Mouse (Mus musculus): ENCODE results near the gene Bbs1.
A peak's percentile ranks its signal among the peaks of the same experiment; 100 is the strongest.
"Not testable (repeated sequence)": the region's sequence is repeated elsewhere in the genome, so short reads cannot be mapped to it uniquely, and the experiment has no call there.

The Bbs1 gene

DNA sequence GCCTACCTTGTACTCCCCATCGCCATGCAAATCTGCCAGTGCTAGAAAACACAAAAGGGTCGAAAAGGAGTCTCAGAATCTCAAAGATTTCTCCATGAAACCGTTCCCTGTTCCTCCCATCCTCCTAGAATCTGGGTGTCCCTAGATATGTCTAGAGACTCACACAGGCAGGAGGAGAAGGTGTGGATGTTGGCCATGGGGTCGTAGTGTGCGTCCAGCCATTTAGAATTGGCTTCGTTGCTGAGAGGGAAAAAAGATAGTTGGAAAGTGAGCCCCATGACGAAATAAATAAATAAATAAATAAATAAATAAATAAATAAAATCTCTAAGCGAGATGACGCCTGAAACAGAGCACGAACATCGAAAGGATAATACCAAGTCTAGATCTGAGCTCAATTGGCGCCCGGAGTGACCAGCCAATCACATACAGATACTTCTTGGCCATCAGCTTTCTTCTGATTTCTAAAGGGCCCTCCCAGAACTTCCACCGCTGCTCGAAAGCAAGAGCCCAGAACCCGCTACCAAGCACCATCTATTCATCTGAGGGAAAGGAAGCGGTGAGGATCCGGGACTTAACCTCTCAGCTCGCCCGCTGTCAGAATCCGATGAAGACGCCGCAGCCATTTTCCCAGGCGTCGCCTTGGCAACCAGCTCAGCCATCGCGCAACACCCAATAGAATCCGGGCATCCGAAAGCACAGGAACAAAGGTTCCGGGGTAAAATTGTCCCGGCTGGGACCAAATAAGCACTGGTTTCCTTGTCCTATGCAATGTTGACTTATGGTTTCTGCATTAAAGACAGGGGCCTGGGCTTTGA lies at the start of gene Bbs1:
Bbs1 (minus strand) TSS at position 650 of the 816 bp plus-strand sequence.
- DNase-seq, result peak; percentile 87

DNA sequence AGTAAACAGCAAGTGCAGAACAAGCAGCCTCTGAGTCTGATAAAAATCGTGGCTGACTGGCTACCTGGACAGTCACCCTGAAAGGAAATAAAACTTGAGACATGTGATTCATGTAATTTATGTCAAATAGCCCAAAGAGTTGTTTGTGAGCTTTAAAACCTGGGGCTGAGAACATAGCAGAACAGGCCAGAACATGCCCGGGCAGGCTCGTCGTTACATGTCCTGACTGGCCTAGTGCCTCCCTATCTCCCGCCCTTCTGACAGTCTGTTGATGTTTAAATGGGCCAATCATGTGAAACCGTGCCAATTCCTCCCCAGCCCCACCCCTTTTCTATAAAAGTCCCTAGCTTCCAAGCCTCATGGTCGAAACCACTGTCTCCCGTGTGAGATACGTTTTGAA lies 42.2 kb upstream of the Bbs1 start:
- not testable (repeated sequence) for DNase-seq

DNA sequence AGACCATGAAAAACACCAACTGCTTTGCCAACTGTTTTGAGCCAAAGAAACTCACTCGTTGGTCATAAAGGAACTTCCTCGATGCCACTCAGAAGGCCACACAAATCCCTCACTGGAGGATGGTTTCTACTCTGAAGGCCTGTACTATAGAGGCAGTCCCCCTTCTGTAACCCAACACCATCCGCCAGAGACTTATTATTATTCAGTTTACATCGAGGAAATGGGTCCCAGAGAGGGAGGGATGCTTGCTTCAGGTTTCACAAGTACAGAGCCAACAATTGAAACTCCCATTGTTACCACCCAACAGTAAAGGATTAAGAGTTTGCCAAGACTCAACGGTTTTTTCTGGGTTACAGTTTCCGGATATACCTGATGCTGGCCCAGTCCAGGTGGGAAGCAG lies 39.1 kb upstream of the Bbs1 start:
- no peak for DNase-seq

DNA sequence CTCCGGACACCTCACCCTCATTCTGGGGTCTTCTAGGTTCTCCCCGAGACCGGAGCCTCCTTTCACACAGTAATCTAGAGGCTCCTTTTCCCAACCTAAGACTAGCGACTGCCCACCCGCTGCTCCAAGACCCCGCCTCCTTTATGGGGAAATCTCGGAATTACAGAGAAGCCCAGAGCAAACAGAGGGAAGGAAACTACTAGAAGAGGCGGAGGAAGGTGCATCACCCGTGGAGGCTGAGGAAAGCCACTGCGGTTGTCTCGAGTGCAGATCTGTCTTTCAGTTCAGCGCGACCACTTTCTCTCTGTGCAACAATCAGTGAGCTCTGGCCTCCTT lies 36.8 kb upstream of the Bbs1 start:
- no peak for DNase-seq

DNA sequence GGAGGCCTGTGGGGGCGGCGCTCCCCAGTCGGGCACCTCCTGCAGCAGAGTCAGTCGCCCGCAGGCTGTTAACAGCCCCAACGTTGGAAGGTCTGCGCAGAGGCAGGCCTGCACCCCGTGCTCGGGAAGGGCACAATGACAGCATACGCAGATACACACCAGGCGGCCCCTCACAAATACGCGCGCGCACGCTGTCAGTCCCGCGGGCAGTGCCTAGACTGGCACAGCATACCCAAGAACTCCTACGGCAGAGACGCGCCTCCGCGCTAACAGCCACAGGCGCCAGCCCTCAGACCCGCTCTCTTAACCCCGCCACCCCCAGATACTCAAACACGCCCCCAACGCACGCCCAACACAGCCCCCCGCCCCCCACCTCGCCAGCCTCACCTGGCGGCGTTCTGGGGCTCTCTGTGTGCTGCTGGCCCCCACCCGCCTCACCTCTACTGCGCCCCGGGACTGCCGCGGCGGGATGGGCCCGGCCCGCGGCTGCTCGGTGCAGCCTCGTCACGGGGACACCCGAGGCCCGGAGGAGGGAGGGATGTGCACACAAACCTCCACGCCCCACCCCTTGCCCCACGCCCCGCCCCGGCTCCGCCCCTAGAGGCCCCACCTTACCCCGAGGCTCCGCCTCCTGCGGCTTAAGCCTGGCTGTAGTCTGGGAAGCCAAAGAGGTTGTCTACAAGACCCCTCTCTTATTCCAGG lies 36.3 kb upstream of the Bbs1 start, which contains the start of gene Peli3:
Peli3 (minus strand) TSS at position 577 of the 702 bp plus-strand sequence.
- DNase-seq, result peak; percentile 91

DNA sequence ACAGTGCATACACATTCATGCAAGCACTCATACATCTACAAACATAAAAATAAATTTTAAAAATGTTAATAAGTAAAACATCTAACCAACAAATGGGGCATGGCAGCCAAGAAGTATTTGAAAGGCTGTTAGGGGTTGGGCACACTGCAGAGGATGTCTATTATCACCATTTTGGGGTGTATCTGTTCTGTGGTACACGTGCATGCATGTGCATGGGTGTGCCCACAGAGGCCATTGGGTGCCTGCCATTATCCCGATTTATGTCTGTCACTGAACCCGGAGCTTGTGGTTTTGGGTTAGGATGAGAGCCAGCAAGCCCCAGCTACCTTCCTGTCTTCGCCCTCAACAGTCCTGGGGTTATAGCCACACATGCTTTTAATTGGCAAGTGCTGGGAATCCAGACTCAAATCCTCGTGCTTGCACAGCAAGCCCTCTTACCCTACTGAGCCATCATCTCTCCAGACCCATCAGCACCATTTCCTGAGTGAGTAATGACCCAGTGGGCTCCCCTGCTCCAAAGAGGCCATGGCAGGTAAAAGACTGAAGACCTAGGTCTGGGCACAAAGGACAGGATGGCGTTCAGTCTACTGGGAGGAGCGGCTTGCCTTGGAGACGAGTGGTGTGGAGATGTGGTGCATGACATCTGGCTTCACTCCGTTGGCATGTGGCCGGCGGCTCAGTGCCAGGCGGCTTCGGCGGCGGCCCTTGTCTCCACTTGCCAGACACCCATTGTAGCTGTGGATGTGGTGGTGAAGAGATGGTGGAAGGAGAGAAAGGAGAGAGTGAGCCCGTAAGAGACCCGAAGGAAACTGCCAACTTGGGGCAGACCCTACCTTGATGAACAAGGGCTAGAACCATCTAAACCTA lies 31.2 kb upstream of the Bbs1 start:
- no peak for DNase-seq

GRCm38 (mm10) chr19:4936896-4937295 lies 30.5 kb upstream of the Bbs1 start:
- no peak for DNase-seq

DNA sequence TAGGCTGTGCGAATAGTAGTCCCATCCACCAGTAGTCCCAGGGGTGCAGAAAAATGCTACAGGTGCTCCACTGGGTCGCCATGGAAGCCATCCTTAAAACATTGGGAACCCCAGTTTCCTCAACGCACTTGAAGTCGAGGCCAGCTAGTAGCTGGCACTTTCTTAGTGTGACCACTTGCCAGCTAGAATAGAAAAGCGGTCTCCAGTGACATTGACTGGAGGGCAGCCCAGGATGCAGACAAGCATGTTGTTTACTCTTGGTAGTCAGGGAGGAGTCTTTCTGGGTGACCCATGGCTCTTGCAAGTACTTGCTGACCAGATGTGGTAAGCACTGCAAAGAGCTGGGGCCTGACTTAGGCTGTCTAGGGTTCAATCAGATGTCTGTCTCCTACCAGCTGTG lies 22.4 kb upstream of the Bbs1 start:
- DNase-seq, result no peak

DNA sequence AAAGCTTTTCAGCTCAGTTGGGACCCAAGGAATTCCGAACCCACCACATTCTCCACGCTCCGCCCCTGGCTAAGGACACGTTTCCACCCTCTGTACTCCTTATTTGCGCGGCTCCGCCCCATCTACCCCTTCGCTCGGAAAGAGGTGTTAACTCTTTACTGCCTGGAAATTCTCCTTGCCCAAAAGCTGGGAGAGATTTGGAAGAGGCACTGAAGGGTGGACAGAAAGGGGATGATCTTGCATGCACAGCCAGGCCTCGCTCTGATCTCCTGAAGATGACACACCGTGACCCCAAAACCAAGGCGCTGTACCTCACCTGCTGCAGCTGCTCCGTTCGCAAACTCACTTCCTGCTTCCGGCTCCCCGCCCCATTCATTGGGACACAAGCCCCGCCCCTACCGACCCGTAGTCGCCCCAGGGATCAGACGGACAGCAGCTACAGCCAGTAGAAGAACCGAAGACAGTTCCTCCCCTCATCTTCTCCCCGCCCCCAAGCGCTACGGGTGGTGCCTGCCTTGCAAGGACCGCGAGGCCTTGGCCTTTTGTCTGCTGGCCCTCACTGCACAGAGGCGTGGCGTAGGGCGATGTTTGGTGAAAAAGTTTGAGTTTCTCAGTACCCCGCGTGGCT lies 21.6 kb upstream of the Bbs1 start, which contains the start of gene Dpp3:
Dpp3 (minus strand) TSS at position 384 of the 628 bp plus-strand sequence.
- peak; percentile 98 for DNase-seq

DNA sequence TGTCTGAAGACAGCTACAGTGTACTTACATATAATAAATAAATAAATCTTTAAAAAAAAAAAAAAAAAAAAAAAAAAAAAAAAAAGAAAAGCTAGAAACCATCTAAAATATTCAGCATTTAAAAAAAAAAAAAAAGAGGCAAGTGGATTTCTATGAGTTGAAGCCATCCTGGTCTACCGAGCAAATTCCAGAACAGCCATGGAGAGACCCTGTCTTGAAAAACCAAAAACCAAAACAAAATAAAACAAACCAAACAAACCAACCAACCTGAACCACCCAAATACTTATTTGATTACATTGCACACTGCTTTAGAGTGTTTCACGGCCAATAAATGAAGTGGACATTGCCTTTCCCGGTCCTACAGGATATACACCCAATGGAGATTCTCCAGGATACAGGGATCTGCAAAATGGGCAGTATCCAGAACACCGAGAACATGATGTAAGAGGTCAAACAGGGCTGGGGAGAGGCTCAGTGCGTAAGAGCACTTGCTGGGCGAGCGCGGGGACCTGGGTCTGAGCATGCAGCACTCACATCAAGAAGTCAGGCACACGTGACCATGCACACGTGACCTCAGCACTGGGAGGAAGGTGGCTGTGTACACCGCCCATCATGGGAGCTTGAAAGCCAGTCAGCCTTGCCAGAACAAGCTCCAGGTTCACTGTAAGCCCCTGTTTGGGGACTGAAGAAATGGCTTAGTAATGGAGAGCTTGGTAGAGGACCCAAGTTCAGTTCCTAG lies 18.9 kb upstream of the Bbs1 start:
- no peak for DNase-seq

GRCm38 (mm10) chr19:4919652-4920051 lies 13.2 kb upstream of the Bbs1 start:
- DNase-seq, result no peak

- DNase-seq, result no peak
Observed at GRCm38 (mm10) chr19:4916827-4917226, 10.4 kb upstream of the Bbs1 start.

DNA sequence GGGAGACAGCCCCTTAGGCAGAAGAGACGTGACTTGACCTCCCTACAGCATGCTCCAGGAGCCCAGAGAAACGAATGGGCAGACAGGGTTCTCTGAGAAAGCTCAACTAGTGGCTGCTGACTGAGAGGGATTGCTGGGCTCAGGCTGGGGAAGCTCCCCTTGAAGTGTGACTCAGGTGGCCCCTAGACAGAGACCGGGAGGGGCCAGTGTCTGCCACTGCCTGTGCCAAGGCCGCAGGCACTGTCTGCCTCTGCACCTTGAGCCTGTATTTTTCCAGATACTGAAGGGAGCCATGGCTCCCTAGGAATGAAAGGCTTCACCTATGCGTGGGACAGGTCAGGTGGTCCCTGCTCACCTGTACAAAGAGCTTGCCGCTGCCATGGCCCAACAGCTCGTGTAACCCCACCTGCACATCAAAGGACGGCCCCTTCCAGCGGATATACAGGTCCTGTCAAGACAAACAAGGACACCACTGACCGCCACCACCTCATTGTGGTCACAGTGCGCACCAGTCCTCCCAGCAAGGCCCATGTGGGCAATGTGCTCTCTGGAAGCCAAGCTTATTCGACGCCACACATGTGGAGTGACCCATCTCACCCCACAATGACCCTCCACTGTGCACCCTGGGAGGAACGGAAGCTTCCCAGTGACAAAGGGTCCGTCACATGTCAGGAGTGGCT lies 9.6 kb upstream of the Bbs1 start:
- DNase-seq, result no peak

DNA sequence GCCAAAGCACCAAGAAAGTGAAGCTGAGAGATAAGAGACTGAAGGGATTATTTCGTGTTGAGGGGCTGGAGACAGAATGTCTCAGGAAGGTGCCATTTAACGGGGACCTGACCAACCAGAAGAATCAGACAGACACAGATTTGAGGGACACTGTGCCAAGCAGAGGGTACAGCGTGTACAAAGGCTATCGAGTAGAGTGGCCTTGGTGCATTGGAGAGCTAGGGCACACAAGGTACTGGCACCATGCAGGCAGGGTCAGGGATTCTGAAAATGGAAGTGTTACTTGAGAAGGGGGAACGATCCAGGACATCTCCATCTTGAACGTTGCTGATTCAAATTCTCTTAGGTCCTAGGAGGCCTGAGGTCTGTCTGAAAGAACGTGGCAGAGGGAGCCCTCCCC lies 2.9 kb upstream of the Bbs1 start:
- DNase-seq, result no peak

DNA sequence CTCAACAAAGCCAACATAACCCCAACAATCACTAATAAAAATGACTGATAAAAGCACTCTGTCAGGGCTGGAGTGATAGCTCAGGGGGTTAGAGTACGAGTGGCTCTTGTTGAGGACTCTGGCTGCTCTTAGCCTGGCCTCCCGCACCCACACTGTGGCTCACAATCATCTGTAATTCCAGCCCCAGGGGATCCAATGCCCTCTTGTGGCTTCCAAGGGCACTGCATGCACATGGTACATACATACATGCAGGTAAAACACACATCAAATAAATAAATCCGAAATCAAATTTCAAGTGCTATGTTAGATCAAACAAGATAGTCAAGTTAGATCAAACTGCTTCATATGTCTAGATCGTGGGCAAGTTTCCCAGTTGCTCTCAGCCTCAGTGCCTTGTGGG lies 1.7 kb upstream of the Bbs1 start:
- DNase-seq, result peak; percentile 36

DNA sequence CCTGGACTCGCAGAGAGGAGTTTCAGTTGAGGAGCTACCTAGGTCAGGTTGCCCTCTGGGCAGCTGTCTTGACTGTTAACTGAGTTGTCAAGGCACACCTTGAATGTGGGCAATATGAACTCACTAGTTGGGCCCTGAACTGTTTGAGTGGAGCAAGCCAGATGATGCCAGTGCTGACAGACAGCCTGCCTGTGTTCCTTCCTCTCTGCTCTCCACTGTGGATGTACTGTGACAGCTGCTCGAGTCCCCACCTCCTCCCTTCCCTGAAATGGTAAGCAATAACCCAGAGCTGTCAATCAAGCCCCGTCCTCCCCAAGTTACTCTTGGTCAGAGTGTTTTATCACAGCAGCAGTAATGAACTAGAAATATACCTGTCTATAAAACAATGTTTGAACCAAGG lies 6.5 kb downstream of the Bbs1 start:
- DNase-seq, result no peak

DNA sequence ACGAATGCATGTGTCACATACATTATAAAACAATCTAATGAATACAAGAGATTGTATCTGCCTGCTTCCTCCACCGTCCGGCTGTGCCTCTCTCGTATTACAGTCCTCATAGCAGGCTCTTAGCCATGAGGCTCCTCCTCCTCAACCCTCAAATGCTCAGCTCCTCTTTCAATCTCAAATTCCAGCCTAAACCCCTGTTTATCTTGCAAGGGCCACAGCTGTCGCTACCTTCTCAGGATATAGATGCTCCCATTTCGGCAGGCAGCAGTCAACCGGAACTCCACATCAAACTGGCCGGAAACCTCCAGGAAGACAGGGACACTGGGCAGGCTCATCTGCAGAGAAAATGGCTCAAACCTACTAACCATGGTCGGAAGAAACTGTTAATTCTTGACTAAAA lies 7.5 kb downstream of the Bbs1 start:
- no peak for DNase-seq

- no peak for DNase-seq
Observed at GRCm38 (mm10) chr19:4896780-4897520, 9.5 kb downstream of the Bbs1 start.

GRCm38 (mm10) chr19:4891798-4892197 lies 14.6 kb downstream of the Bbs1 start:
- no peak for DNase-seq

DNA sequence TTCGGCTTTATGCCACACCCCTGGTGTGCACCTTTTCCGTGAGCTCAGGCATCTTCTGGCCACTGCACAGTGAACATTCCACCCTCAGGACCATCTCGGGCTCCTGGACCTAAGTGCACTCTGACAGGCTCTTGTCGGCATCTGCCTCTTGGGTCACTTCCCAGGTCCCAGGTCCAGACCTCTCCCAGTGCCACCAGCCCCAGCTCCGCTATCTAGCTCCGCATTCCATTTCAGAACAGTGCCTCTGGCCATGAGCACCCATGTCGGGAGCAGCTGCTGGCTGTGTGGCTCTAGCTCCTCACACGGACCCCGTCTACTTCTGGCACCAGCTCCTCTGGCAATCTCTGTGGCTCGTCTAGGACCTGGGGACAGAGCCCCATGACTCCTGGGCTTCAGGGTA lies 16.6 kb downstream of the Bbs1 start:
- no peak for DNase-seq

GRCm38 (mm10) chr19:4883961-4884360 lies 22.5 kb downstream of the Bbs1 start:
- DNase-seq, result no peak

Measured in kidney, postnatal 14 days (tissue).